Mouse (Mus musculus) bone marrow macrophage, adult 2 months (primary cell): ENCODE results near the gene Trp73. TPM values are rescaled to one million over a fixed set of nuclear protein-coding genes. Genes with fewer than 3 reads are reported as not detected.

ENCODE experiments used
- H3K27ac ChIP-seq: 2 replicates; pipeline ENCODE4 v1.5.1; 2012; ENCODE audit warnings: low read depth, low read length; ENCODE audit not compliant: insufficient read depth
- H3K4me1 ChIP-seq: 2 replicates; pipeline ENCODE4 v1.6.1; 2012; ENCODE audit warnings: low read length; ENCODE audit not compliant: control insufficient read depth, insufficient read depth
- H3K4me3 ChIP-seq: 2 replicates; pipeline ENCODE4 v1.5.1; 2012; ENCODE audit warnings: mild to moderate bottlenecking, low read length, moderate library complexity; ENCODE audit not compliant: insufficient read depth
- CTCF ChIP-seq: IDR thresholded peaks from 2 replicates; pipeline ENCODE4 v1.5.1; 2012; ENCODE audit warnings: low read depth, mild to moderate bottlenecking, low read length, moderate library complexity
- POLR2A ChIP-seq: IDR thresholded peaks from 2 replicates; pipeline ENCODE4 v1.6.1; 2012; ENCODE audit warnings: mild to moderate bottlenecking, low read depth, low read length, borderline replicate concordance
- polyA plus RNA-seq: library from polyadenylated mRNA; stranded (reverse); fragments of >200 nt; gene quantifications from 2 replicates; pipeline ENCODE4 v1.2.4, GENCODE M21; 2012; ENCODE audit not compliant: missing spikeins, insufficient read depth, insufficient read length

Trp73 gene
- polyA plus RNA-seq, 1 experiment: not detected

- Histone ChIP-seq H3K4me1 (0 out of 2 replicates have a peak, but pooled peaks cover 4% of the 10 kb centered on the region), H3K4me3 (no peak overlapping the region), H3K27ac (no peak overlapping the region)
- no peak for TF ChIP-seq CTCF
- TF ChIP-seq POLR2A: no peak
Measured at GRCm38 (mm10) chr4:154022844-154023243, 117.2 kb downstream of the Trp73 start.

GRCm38 (mm10) chr4:154022407-154022806 lies 117.6 kb downstream of the Trp73 start:
- Histone ChIP-seq H3K27ac (no peak overlapping the region), H3K4me1 (0 out of 2 replicates have a peak, but pooled peaks cover 4% of the 10 kb centered on the region), H3K4me3 (no peak overlapping the region)
- TF ChIP-seq CTCF (no peak), POLR2A (no peak)

GRCm38 (mm10) chr4:154021432-154021831 lies 118.6 kb downstream of the Trp73 start:
- Histone ChIP-seq H3K4me3 (no peak overlapping the region), H3K27ac (no peak overlapping the region), H3K4me1 (0 out of 2 replicates have a peak, but pooled peaks cover 4% of the 10 kb centered on the region)
- TF ChIP-seq POLR2A (no peak), CTCF (no peak)

- Histone ChIP-seq H3K27ac (no peak overlapping the region), H3K4me1 (0 out of 2 replicates have a peak, but pooled peaks cover 4% of the 10 kb centered on the region), H3K4me3 (no peak overlapping the region)
- no peak for TF ChIP-seq POLR2A
- peak; percentile 55 for TF ChIP-seq CTCF
Measured at GRCm38 (mm10) chr4:154019571-154019970, 120.4 kb downstream of the Trp73 start.

- Histone ChIP-seq H3K4me3 (no peak overlapping the region), H3K27ac (no peak overlapping the region), H3K4me1 (peaks cover 12% of the 10 kb centered on the region)
- TF ChIP-seq CTCF: no peak
- no peak for TF ChIP-seq POLR2A
Measured at GRCm38 (mm10) chr4:154015476-154015875, 124.5 kb downstream of the Trp73 start.

GRCm38 (mm10) chr4:154012132-154012882 lies 127.7 kb downstream of the Trp73 start:
- Histone ChIP-seq H3K4me1 (peaks cover 8% of the 10 kb centered on the region), H3K27ac (peak overlapping the region; percentile 17; the same call in 1 of the 2 replicates), H3K4me3 (peak overlapping the region; percentile 99)
- TF ChIP-seq POLR2A (no peak), CTCF (no peak)

GRCm38 (mm10) chr4:154011646-154012089 lies 128.3 kb downstream of the Trp73 start, which contains the start of gene Lrrc47:
Gene Lrrc47, plus strand, starts transcription at chr4:154011731.
- H3K4me1 ChIP-seq: peaks cover 8% of the 10 kb centered on the region
- H3K4me3 ChIP-seq: peak within 1 kb of the TSS; percentile 99
- TF ChIP-seq CTCF (no peak), POLR2A (no peak)
- peak within 1 kb of the TSS; percentile 17; the same call in 1 of the 2 replicates for H3K27ac ChIP-seq

- Histone ChIP-seq H3K4me1 (peaks cover 8% of the 10 kb centered on the region), H3K4me3 (peak overlapping the region; percentile 99), H3K27ac (0 out of 2 replicates have a peak overlapping the region, but pooled peaks have one; percentile 12)
- TF ChIP-seq CTCF: no peak
- no peak for TF ChIP-seq POLR2A
Measured at GRCm38 (mm10) chr4:154010907-154011645, 128.9 kb downstream of the Trp73 start.

GRCm38 (mm10) chr4:154007759-154008158 lies 132.2 kb downstream of the Trp73 start:
- TF ChIP-seq POLR2A: no peak
- Histone ChIP-seq H3K4me1 (0 out of 2 replicates have a peak, but pooled peaks cover 2% of the 10 kb centered on the region), H3K27ac (no peak overlapping the region), H3K4me3 (no peak overlapping the region)

GRCm38 (mm10) chr4:154006264-154006663 lies 133.7 kb downstream of the Trp73 start:
- Histone ChIP-seq H3K27ac (no peak overlapping the region), H3K4me1 (0 out of 2 replicates have a peak, but pooled peaks cover 2% of the 10 kb centered on the region), H3K4me3 (no peak overlapping the region)
- TF ChIP-seq POLR2A: no peak
- no peak for TF ChIP-seq CTCF

Other genes starting within 250 kb of the Trp73 start
- gene A430005L14Rik, start 183.0 kb downstream of the Trp73 start, polyA plus RNA-seq: 23.6 and 32.6 TPM in 2 replicates
- gene Dffb, start 165.1 kb downstream of the Trp73 start, polyA plus RNA-seq: 5.5 and 10.1 TPM in 2 replicates
- gene Cep104, start 165.0 kb downstream of the Trp73 start, polyA plus RNA-seq: 8.8 and 9.3 TPM in 2 replicates
- 25.0 and 26.2 TPM in 2 replicates for gene Lrrc47, start 128.5 kb downstream of the Trp73 start, polyA plus RNA-seq
- gene Smim1, start 114.0 kb downstream of the Trp73 start, polyA plus RNA-seq: 0.70 TPM in 1 of 2 replicates, not detected in the other
- gene Ccdc27, start 97.5 kb downstream of the Trp73 start, polyA plus RNA-seq: not detected in 2 replicates
- gene Wrap73, start 2.2 kb upstream of the Trp73 start, polyA plus RNA-seq: 10.0 and 12.7 TPM in 2 replicates
- gene Tprgl, start 20.5 kb upstream of the Trp73 start, polyA plus RNA-seq: 117 and 127 TPM in 2 replicates
- gene Megf6, start 30.5 kb upstream of the Trp73 start, polyA plus RNA-seq: not detected in 2 replicates
- not detected in 2 replicates for gene Arhgef16, start 161.5 kb upstream of the Trp73 start, polyA plus RNA-seq
- gene B230104I21Rik, start 195.9 kb upstream of the Trp73 start, polyA plus RNA-seq: not detected in 2 replicates